Mouse (Mus musculus) limb, embryonic 14.5 days (tissue): ENCODE data around the gene Grid2. TPM values are rescaled to one million over a fixed set of nuclear protein-coding genes. Genes with fewer than 3 reads are reported as not detected.

ENCODE experiments used
- ATAC-seq: fragments of 200-750 bp; cut with Nextera tagmentation; 2 replicates; pipeline ENCODE4 v1.8.0; 2017; ENCODE audit warnings: low read depth, moderate number of reproducible peaks, moderate TSS enrichment; ENCODE audit not compliant: low FRiP score
- DNase-seq: peaks from one replicate; pipeline ENCODE4 v3.0.0-alpha.2; 2015; ENCODE audit warnings: low spot score
- H3K27ac ChIP-seq: fragments of 300-500 bp; sonication (generic); replicated peaks from 2 replicates; pipeline ENCODE4 v1.5.1; 2014; ENCODE audit warnings: low read depth, mild to moderate bottlenecking, low read length, moderate library complexity, mixed read lengths
- H3K27me3 ChIP-seq: fragments of 300-500 bp; sonication (generic); 2 replicates; pipeline ENCODE4 v1.6.1; 2014; ENCODE audit warnings: low read length, mixed read lengths; ENCODE audit not compliant: control insufficient read depth, insufficient read depth
- H3K36me3 ChIP-seq: fragments of 300-500 bp; sonication (generic); 2 replicates; pipeline ENCODE4 v1.6.1; 2014; ENCODE audit warnings: mild to moderate bottlenecking, low read length, moderate library complexity, mixed read lengths; ENCODE audit not compliant: control insufficient read depth, insufficient read depth
- H3K4me1 ChIP-seq: fragments of 300-500 bp; sonication (generic); 2 replicates; pipeline ENCODE4 v1.6.1; 2014; ENCODE audit warnings: antibody characterized with exemption, low read length, mixed read lengths; ENCODE audit not compliant: control insufficient read depth, insufficient read depth
- H3K4me2 ChIP-seq: fragments of 300-500 bp; sonication (generic); replicated peaks from 2 replicates; pipeline ENCODE4 v1.6.1; 2014; ENCODE audit warnings: low read depth, mild to moderate bottlenecking, low read length, moderate library complexity; ENCODE audit not compliant: severe bottlenecking
- H3K4me3 ChIP-seq: fragments of 300-500 bp; sonication (generic); replicated peaks from 2 replicates; pipeline ENCODE4 v1.5.1; 2014; ENCODE audit warnings: low read length
- H3K9ac ChIP-seq: fragments of 300-500 bp; sonication (generic); 2 replicates; pipeline ENCODE4 v1.6.1; 2014; ENCODE audit warnings: mild to moderate bottlenecking, low read depth, low read length, moderate library complexity; ENCODE audit not compliant: severe bottlenecking
- H3K9me3 ChIP-seq: fragments of 300-500 bp; sonication (generic); 2 replicates; pipeline ENCODE4 v1.6.1; 2016; ENCODE audit warnings: low read length; ENCODE audit not compliant: control insufficient read depth
- POLR2A ChIP-seq: fragments of 200-500 bp; IDR thresholded peaks from 2 replicates; pipeline ENCODE4 v1.8.0; 2012; ENCODE audit warnings: inconsistent platforms, mild to moderate bottlenecking, moderate library complexity, borderline replicate concordance; ENCODE audit not compliant: insufficient read depth, insufficient read length; ENCODE audit errors: extremely low read depth
- WGBS: fragments of 180-500 bp; shearing (Covaris S2); extraction: QIAGEN DNeasy Blood & Tissue Kit; methylation state at CpG from one replicate; pipeline ENCODE4 v1.1.7; 2014; 5-methylcytosine and 5-hydroxymethylcytosine counted together
- polyA plus RNA-seq, 2 experiments: library from polyadenylated mRNA; depleted of rRNA in 1 of 2; stranded (reverse) in 1 of 2; unstranded in 1 of 2; fragments of >200 nt; fragmentation: Nextera tagmentation in 1 of 2; extraction: Ambion mirVana in 1 of 2; gene quantifications; 2 replicates each; pipeline versions ENCODE4 v1.2.1 to v1.2.3; 2012 to 2014

The Grid2 gene
- polyA plus RNA-seq, 2 experiments = 1.1 to 1.9 TPM

GRCm38 (mm10) chr6:63259764-63260163, 4.1 kb downstream of the Grid2 start:
- peaks cover 45% of the 10 kb centered on the region for H3K27me3 ChIP-seq
- ATAC-seq = no peak

GRCm38 (mm10) chr6:63284419-63284818, 28.7 kb downstream of the Grid2 start:
- H3K9ac ChIP-seq = no peak overlapping the region
- ATAC-seq = no peak
- no peak for DNase-seq
- H3K4me2 ChIP-seq = no peak overlapping the region
- H3K36me3 ChIP-seq = no peaks in the 10 kb centered on the region
- no peak overlapping the region for H3K4me3 ChIP-seq
- 53% methylated on average over 1 of the region's 1 CpGs for WGBS
- no peaks in the 10 kb centered on the region for H3K9me3 ChIP-seq
- H3K27me3 ChIP-seq = no peaks in the 10 kb centered on the region
- no peaks in the 10 kb centered on the region for H3K4me1 ChIP-seq
- no peak for TF ChIP-seq POLR2A
- H3K27ac ChIP-seq = no peak overlapping the region

More at GRCm38 (mm10) chr6:63259764-63260163, 4.1 kb downstream of the Grid2 start:
- TF ChIP-seq POLR2A = no peak
- Histone ChIP-seq H3K27ac (no peak overlapping the region), H3K9ac (no peak overlapping the region), H3K9me3 (no peaks in the 10 kb centered on the region), H3K4me3 (no peak overlapping the region), H3K4me2 (no peak overlapping the region), H3K4me1 (no peaks in the 10 kb centered on the region), H3K36me3 (no peaks in the 10 kb centered on the region)
- 31% methylated on average over 9 of the region's 9 CpGs for WGBS
- no peak for DNase-seq

- no peak for TF ChIP-seq POLR2A
- Histone ChIP-seq H3K27me3 (no peaks in the 10 kb centered on the region), H3K9me3 (no peaks in the 10 kb centered on the region), H3K4me1 (no peaks in the 10 kb centered on the region), H3K4me2 (no peak overlapping the region), H3K36me3 (no peaks in the 10 kb centered on the region), H3K9ac (no peak overlapping the region), H3K4me3 (no peak overlapping the region), H3K27ac (no peak overlapping the region)
- 53% methylated on average over 3 of the region's 3 CpGs for WGBS
- ATAC-seq (no peak), DNase-seq (no peak)
Observed at GRCm38 (mm10) chr6:63342438-63343004, 86.8 kb downstream of the Grid2 start.

GRCm38 (mm10) chr6:63347015-63347414, 91.3 kb downstream of the Grid2 start:
- no peak overlapping the region for H3K9ac ChIP-seq
- WGBS = 86% methylated on average over 1 of the region's 1 CpGs
- H3K9me3 ChIP-seq = no peaks in the 10 kb centered on the region
- no peaks in the 10 kb centered on the region for H3K36me3 ChIP-seq
- ATAC-seq (no peak), DNase-seq (no peak)
- H3K4me3 ChIP-seq = no peak overlapping the region
- H3K27ac ChIP-seq = no peak overlapping the region
- H3K4me1 ChIP-seq = no peaks in the 10 kb centered on the region
- no peaks in the 10 kb centered on the region for H3K27me3 ChIP-seq
- TF ChIP-seq POLR2A = no peak
- H3K4me2 ChIP-seq = no peak overlapping the region

GRCm38 (mm10) chr6:63381061-63381611, 125.5 kb downstream of the Grid2 start:
- Histone ChIP-seq H3K9me3 (no peaks in the 10 kb centered on the region), H3K9ac (no peak overlapping the region), H3K4me3 (no peak overlapping the region), H3K36me3 (no peaks in the 10 kb centered on the region), H3K4me1 (no peaks in the 10 kb centered on the region), H3K27ac (no peak overlapping the region), H3K27me3 (no peaks in the 10 kb centered on the region), H3K4me2 (no peak overlapping the region)
- ATAC-seq = no peak
- DNase-seq = no peak
- no peak for TF ChIP-seq POLR2A
- 86% methylated on average over 1 of the region's 1 CpGs for WGBS
